Mouse (Mus musculus) heart, postnatal 0 days (tissue): ENCODE results near the gene Arl6ip5. TPM values are rescaled to one million over a fixed set of nuclear protein-coding genes. Genes with fewer than 3 reads are reported as not detected.

ENCODE experiments used
- ATAC-seq: fragments of 200-750 bp; cut with Nextera tagmentation; 2 replicates; pipeline ENCODE4 v1.8.0; 2017; ENCODE audit warnings: low read depth, moderate number of reproducible peaks, moderate library complexity; ENCODE audit not compliant: insufficient read depth
- DNase-seq: peaks from one replicate; pipeline ENCODE4 v3.0.0-alpha.2; 2016; ENCODE audit warnings: low spot score
- H3K27ac ChIP-seq: fragments of 300-500 bp; sonication (generic); 2 replicates; pipeline ENCODE4 v1.5.1; 2014; ENCODE audit warnings: low read depth, mild to moderate bottlenecking
- H3K27me3 ChIP-seq: fragments of 300-500 bp; sonication (generic); 2 replicates; pipeline ENCODE4 v1.6.1; 2014; ENCODE audit warnings: low read length, mixed read lengths; ENCODE audit not compliant: control insufficient read depth, insufficient read depth
- H3K36me3 ChIP-seq: fragments of 300-500 bp; sonication (generic); replicated peaks from 2 replicates; pipeline ENCODE4 v1.6.1; 2014; ENCODE audit warnings: low read length, mixed read lengths; ENCODE audit not compliant: control insufficient read depth, insufficient read depth
- H3K4me1 ChIP-seq: fragments of 300-500 bp; sonication (generic); 2 replicates; pipeline ENCODE4 v1.6.1; 2014; ENCODE audit warnings: antibody characterized with exemption; ENCODE audit not compliant: control insufficient read depth, insufficient read depth
- H3K4me2 ChIP-seq: fragments of 300-500 bp; sonication (generic); 2 replicates; pipeline ENCODE4 v1.6.1; 2014; ENCODE audit warnings: low read depth, mild to moderate bottlenecking, low read length, moderate library complexity
- H3K4me3 ChIP-seq: fragments of 300-500 bp; sonication (generic); 2 replicates; pipeline ENCODE4 v1.5.1; 2014; ENCODE audit warnings: low read depth, low read length
- H3K9ac ChIP-seq: fragments of 300-500 bp; sonication (generic); replicated peaks from 2 replicates; pipeline ENCODE4 v1.6.1; 2014; ENCODE audit warnings: low read depth, low read length, mixed read lengths
- H3K9me3 ChIP-seq: fragments of 300-500 bp; sonication (generic); replicated peaks from 2 replicates; pipeline ENCODE4 v1.6.1; 2016; ENCODE audit warnings: low read length; ENCODE audit not compliant: control insufficient read depth
- CTCF ChIP-seq: IDR thresholded peaks from 2 replicates; pipeline ENCODE4 v1.5.1; 2016; ENCODE audit warnings: antibody characterized with exemption, control low read depth, low read depth
- EP300 ChIP-seq: IDR thresholded peaks from 2 replicates; pipeline ENCODE4 v1.6.1; 2016; ENCODE audit warnings: antibody characterized with exemption, low read depth
- WGBS: fragments of 180-500 bp; shearing (Covaris S2); extraction: QIAGEN DNeasy Blood & Tissue Kit; methylation state at CpG from one replicate; pipeline ENCODE4 v1.1.7; 2014; 5-methylcytosine and 5-hydroxymethylcytosine counted together
- polyA plus RNA-seq: library from polyadenylated mRNA; unstranded; fragments of >200 nt; fragmentation: Nextera tagmentation; extraction: Ambion mirVana; gene quantifications from 2 replicates; pipeline ENCODE4 v1.2.1, GENCODE M21; 2015
- total RNA-seq: library from RNA; depleted of rRNA; stranded (reverse); fragments of >200 nt; gene quantifications from 2 replicates; pipeline ENCODE4 v1.2.3, GENCODE M21; 2014; ENCODE audit warnings: low replicate concordance

The Arl6ip5 gene
- total and polyA plus RNA-seq, 2 experiments from 2014 or later: 83.7 to 103 TPM

- peak; percentile 92 for ATAC-seq
- Histone ChIP-seq H3K9ac (no peak overlapping the region), H3K36me3 (no peaks in the 10 kb centered on the region), H3K4me1 (peaks cover 17% of the 10 kb centered on the region; the same call in 1 of the 2 replicates), H3K27me3 (no peaks in the 10 kb centered on the region), H3K9me3 (no peaks in the 10 kb centered on the region), H3K4me3 (no peak overlapping the region), H3K27ac (peak overlapping the region; percentile 92), H3K4me2 (peak overlapping the region; percentile 21)
- 29% methylated on average over 8 of the region's 8 CpGs for WGBS
- TF ChIP-seq EP300 (no peak), CTCF (no peak)
- peak; percentile 76 for DNase-seq
These were observed 54.8 kb downstream of the Arl6ip5 start for GRCm38 (mm10) chr6:97265240-97265639.

GRCm38 (mm10) chr6:97265705-97266104 is 55.2 kb downstream of the Arl6ip5 start:
- no peaks in the 10 kb centered on the region for H3K9me3 ChIP-seq
- H3K4me2 ChIP-seq: 0 out of 2 replicates have a peak overlapping the region, but pooled peaks have one; percentile 21
- H3K9ac ChIP-seq: no peak overlapping the region
- peaks cover 17% of the 10 kb centered on the region; the same call in 1 of the 2 replicates for H3K4me1 ChIP-seq
- peak; percentile 77 for DNase-seq
- TF ChIP-seq CTCF: no peak
- TF ChIP-seq EP300: no peak; the same call in none of the 2 replicates
- no peaks in the 10 kb centered on the region for H3K27me3 ChIP-seq
- H3K27ac ChIP-seq: peak overlapping the region; percentile 92
- H3K4me3 ChIP-seq: no peak overlapping the region
- ATAC-seq: peak; percentile 88
- no peaks in the 10 kb centered on the region for H3K36me3 ChIP-seq
- WGBS: 30% methylated on average over 3 of the region's 3 CpGs

GRCm38 (mm10) chr6:97266661-97267060 is 56.2 kb downstream of the Arl6ip5 start:
- ATAC-seq (no peak), DNase-seq (no peak)
- Histone ChIP-seq H3K27me3 (no peaks in the 10 kb centered on the region), H3K9me3 (no peaks in the 10 kb centered on the region), H3K4me2 (no peak overlapping the region), H3K36me3 (no peaks in the 10 kb centered on the region), H3K27ac (no peak overlapping the region), H3K4me3 (no peak overlapping the region), H3K9ac (no peak overlapping the region), H3K4me1 (peaks cover 17% of the 10 kb centered on the region; the same call in 1 of the 2 replicates)
- 71% methylated on average over 4 of the region's 4 CpGs for WGBS
- TF ChIP-seq EP300: no peak
- no peak for TF ChIP-seq CTCF

- no peak for TF ChIP-seq EP300
- TF ChIP-seq CTCF: no peak
- no peak overlapping the region for H3K4me2 ChIP-seq
- H3K4me3 ChIP-seq: no peak overlapping the region
- no peak overlapping the region for H3K9ac ChIP-seq
- no peaks in the 10 kb centered on the region for H3K36me3 ChIP-seq
- H3K4me1 ChIP-seq: peaks cover 17% of the 10 kb centered on the region; the same call in 1 of the 2 replicates
- ATAC-seq (no peak), DNase-seq (no peak)
- no peaks in the 10 kb centered on the region for H3K9me3 ChIP-seq
- H3K27me3 ChIP-seq: no peaks in the 10 kb centered on the region
- no peak overlapping the region for H3K27ac ChIP-seq
- WGBS: 76% methylated on average over 2 of the region's 2 CpGs
These were observed 56.6 kb downstream of the Arl6ip5 start for GRCm38 (mm10) chr6:97267132-97267531.

GRCm38 (mm10) chr6:97269596-97269995 is 59.1 kb downstream of the Arl6ip5 start:
- Histone ChIP-seq H3K27me3 (no peaks in the 10 kb centered on the region), H3K4me2 (no peak overlapping the region), H3K9ac (no peak overlapping the region), H3K36me3 (no peaks in the 10 kb centered on the region), H3K4me3 (no peak overlapping the region), H3K9me3 (no peaks in the 10 kb centered on the region), H3K27ac (no peak overlapping the region), H3K4me1 (peaks cover 11% of the 10 kb centered on the region; the same call in 1 of the 2 replicates)
- ATAC-seq (no peak), DNase-seq (no peak)
- TF ChIP-seq CTCF (no peak), EP300 (no peak)
- 75% methylated on average over 11 of the region's 11 CpGs for WGBS

GRCm38 (mm10) chr6:97272349-97272748 is 61.9 kb downstream of the Arl6ip5 start:
- no peak overlapping the region for H3K27ac ChIP-seq
- ATAC-seq: no peak

More at GRCm38 (mm10) chr6:97272349-97272748, 61.9 kb downstream of the Arl6ip5 start:
- 57% methylated on average over 2 of the region's 2 CpGs for WGBS
- Histone ChIP-seq H3K4me2 (no peak overlapping the region), H3K4me3 (no peak overlapping the region), H3K27me3 (no peaks in the 10 kb centered on the region), H3K4me1 (peaks cover 16% of the 10 kb centered on the region), H3K9ac (no peak overlapping the region), H3K9me3 (no peaks in the 10 kb centered on the region), H3K36me3 (no peaks in the 10 kb centered on the region)
- DNase-seq: no peak
- TF ChIP-seq CTCF (no peak), EP300 (no peak)
